Mouse (Mus musculus): ENCODE measurements around the gene Gm26602.

Gene Gm26602

DNA sequence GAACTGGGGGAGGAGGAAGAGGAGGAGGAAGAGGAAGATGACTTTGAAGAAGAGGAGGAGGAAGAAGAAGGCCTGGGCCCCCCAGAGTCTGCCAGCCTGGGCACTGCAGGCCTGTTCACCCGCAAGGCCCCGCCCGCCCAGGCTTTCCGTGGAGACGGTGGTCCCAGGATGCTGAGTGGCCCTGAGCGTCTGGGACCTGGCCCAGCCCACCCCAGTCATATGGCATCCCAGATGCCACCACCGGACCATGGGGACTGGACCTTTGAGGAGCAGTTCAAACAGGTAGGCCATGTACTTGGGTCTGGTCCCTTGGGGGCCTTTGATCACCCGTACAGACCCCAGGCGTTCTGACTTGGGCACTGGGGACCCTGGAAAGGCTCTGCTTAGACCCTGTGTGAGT is 21.1 kb downstream of the Gm26602 start:
- no peak for DNase-seq (ENCODE audit: extremely low read depth, low read depth, low spot score)

DNA sequence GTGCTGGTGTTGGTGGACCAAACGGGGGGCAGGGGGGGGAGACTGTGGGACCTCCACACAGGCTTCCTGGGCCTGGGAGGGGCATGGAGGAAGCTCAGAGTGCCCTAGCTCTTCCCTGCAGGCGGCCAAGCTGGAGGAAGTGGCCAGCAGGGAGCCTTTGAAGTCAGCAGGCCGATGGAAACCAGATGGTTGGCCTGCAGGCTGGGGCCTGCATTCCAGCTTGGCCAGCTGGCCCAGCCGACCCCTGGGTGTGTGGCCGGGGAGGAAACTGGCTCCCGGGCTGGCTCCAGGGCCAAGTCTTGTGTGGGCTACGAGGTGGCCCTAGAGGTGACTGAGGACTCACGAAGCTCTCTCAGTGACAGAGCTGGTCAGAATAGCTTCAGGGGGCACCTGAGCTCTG is 22.1 kb downstream of the Gm26602 start:
- no peak for DNase-seq (ENCODE audit: extremely low read depth, low read depth, low spot score)

DNA sequence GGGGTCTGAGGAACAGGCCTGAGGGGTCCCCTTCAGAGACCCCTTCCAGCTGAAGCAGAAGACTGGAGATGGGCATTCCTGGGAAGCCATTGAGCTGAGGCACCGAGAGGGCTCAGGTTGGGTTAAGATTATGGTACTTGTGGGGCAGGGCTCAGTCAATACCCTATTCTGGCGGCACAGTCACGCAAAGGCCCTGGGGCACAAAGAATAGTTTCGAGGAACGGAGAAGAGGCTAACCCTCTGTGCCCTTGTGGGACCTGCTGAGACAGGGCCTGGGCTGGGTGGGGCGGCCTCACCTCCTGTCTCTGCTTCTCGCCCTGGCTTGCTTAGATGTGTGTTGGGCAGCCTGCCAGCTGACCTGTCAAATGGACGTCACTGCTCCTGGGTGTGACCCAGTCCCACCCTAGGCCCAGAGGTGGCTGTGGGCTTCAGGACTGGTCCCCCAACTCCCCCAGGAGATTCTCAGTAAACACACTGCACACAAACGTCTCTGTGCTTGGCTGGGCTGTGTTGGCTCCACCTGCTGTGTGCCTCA is 22.6 kb downstream of the Gm26602 start:
- DNase-seq (ENCODE audit: extremely low read depth, low read depth, low spot score) = no peak

DNA sequence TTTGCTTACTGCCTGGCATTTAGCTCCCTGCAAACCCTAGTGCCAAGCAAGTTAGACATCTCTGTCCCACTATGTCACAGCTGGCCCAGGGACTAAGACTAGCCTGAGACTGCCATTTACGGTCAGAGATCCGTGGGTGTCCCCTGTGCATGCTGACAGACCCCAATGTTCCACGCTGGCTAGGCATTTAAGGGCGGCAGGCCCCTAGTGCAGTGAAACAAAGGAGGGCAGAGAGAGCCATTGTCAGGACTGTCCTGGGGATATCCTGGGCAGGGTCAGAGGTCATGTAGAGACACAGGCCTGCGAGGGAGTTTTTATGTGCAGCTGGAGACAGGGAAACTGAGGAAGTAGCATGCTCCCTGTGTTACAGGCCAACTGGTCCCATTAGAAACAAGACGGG is 23.2 kb downstream of the Gm26602 start:
- no peak for DNase-seq (ENCODE audit: extremely low read depth, low read depth, low spot score)

DNA sequence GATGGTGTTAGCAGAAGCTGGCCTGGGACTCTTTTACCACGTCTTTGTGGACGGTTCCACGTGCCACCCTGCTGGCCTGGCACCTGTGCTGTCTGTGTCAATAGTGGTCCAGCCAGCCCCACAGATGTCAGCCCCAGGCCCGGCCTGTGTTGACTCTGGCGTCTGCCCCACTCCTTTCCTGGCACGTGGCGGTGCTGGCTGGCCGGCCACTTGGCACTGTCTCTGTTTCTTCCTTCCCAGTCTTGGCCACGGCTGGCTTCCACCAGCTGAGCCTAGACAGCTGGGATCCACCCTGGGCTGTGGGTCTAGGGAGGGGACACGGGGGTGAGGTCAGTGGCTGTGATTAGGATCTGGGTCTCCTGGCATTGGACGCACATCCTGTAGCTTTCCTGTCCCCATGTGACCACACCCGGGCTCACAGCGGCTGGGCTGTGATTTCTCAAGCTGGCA is 23.6 kb downstream of the Gm26602 start:
- DNase-seq (ENCODE audit: extremely low read depth, low read depth, low spot score) = peak; percentile 46

DNA sequence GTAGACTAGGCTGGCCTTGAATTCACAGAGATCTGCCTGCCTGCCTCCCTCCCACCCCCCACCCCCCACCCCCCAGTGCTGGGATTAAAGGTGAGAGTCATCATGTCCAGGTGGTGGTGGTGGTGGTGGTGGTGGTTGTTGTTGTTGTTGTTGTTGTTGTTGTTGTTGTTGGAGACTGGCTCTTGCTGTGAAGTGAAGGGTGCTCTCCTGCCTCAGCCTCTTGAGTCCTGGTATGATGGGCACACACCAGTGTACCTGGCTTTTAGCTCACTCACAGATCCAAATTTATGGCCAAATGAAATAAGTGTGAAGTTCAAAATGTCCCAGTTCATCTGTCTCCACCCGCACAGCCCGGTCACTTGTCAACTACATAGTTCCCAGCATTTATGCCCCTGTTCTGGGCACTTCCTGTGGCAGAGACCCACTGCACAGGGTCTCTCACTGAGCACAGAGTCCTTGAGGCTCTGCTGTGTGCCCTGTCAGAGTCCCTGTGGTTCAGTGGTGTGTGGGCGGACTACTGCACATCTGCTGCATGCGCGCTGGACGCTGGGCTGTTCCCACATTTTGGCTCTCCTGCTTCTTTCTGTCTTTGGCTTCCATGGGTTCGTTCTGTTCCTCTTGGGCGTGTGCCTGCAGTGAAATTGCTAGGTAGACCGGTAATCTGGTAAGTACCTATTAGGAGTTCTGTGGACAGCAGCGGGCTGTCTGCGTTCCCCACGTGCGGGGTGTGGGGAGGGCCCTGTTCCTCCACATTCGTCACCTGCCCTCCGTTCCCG is 24.3 kb downstream of the Gm26602 start:
- no peak for DNase-seq (ENCODE audit: extremely low read depth, low read depth, low spot score)

DNA sequence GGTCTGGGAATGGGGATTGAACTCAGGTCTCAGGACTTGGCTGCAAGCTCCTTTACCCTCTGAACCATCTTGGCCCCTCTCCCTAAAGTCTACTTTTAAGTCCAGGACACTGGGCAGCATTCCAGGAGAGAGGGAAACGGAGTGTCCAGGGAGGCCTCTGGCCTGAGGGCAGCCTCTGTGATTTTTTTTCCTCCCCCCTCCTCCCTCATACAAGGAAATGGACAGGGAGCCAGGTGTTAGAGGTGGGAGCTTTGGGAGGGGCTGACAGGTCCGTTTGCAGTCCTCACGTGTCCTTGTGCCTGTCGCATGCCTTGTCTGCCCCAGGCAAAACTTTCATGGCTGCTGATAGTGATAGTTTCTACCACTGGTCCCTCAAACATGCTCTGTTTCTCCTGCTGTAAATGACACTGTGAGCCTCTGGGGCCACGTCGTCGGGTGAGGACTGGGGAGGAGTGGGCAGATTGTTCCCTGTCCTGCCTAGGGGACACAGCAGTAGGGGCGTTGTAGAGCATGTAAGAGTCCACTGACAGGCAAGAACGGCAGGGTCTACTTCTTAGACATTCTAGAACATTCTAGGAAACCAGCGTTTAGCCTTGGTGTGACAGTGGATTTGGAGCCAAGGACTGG is 25.7 kb downstream of the Gm26602 start:
- DNase-seq (ENCODE audit: extremely low read depth, low read depth, low spot score) = no peak

DNA sequence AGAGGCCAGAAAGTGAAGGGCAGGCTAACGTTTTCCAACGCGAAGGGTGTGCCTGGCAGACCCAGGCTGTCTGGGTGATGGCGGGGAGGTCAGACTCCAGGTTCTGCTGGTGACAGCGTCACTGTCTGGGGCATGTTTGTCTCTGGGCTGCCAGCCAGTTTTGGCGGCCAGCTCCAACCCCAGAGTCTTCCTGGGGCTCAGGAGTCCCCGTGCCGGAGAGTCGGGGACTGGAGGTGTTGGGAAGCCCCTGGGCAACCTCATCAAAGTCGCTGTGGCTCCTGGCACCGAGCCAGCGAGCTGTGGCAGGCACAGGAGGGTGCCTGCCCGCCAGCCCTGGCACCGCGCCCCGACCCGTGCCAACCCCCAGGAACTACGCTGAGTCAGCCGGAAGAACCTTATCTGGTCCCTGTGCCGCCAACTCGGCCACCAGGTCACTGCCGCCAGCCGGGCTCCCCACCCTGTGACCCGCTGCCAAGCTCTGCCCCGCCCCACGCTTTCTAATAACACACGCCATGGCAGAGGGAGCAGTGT is 26.3 kb downstream of the Gm26602 start:
- DNase-seq (ENCODE audit: extremely low read depth, low read depth, low spot score) = no peak

DNA sequence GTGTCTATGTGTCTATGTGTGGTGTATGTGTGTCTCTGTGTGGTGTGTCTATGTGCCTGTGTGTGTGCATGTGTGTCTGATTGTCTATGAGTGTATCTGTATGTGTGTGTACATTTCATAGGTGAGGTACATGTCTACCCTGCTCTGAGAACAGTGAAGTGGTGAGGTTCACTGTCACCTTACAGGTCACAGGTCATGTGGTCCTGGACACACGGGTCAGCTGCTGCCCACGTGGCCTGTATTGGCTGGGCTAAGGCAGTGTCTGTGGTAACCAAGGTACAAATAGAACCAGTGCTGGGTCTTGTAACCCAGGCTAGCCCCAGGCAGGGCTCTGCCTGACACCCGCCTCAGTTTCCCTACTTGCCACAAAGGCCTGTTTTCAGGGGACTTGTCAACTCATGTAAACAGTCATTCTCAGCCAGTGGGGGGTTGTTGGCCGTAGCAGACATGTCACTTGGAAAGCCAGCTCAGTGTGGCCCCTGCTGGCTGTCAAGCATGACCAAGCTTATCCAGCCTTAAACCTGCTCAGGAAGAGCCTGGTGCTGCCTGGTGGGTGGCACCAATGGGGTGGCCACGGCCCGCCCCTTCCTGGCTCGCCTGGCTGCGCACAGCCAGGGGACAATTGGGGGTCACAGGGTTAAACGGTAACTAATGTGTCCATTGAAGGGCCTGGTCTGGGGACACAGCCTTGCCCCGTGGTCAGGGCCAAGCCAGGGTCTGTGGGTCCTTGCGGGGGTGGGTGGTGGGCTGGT is 27.3 kb downstream of the Gm26602 start:
- DNase-seq (ENCODE audit: extremely low read depth, low read depth, low spot score) = no peak

DNA sequence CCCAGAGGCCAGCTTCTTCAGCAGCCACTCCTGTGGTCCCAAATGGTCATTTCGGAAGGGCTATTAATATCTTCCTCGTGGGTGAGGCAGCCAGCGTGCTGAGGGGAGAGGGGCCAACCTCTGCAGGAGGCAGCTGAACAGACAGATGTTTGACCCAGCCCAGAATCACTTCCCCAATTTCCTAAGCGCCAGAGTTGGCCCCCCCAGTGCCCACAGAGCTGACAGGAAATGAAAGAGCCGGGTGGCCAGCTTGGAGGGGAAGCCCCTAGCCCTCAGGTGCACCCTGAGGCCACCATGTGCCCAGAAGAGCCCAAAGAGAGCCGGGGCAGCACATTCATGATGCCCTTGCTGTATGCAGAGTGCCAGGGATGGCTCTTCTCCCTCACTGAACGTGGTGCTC is 30.1 kb downstream of the Gm26602 start:
- no peak for DNase-seq (ENCODE audit: extremely low read depth, low read depth, low spot score)

DNA sequence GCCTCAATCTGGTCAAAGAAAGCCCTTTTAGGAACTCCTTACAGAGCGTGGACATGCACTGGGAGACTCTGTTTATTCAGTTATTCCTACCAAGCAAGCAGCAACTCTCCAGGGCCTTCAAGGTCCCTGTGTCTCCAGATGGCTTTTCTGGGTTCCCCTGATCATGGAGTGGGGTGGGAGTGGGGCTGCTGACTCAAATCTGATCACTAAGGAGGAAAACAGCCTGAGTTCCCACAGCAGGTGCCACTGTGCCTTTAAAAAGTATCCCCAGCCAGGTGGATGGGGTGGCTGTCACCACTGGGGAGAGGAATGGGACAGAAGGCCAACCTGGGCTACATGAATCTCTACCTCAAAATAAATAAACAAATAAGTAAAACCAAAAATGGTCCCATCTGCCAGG is 32.3 kb downstream of the Gm26602 start:
- no peak for DNase-seq (ENCODE audit: extremely low read depth, low read depth, low spot score)

DNA sequence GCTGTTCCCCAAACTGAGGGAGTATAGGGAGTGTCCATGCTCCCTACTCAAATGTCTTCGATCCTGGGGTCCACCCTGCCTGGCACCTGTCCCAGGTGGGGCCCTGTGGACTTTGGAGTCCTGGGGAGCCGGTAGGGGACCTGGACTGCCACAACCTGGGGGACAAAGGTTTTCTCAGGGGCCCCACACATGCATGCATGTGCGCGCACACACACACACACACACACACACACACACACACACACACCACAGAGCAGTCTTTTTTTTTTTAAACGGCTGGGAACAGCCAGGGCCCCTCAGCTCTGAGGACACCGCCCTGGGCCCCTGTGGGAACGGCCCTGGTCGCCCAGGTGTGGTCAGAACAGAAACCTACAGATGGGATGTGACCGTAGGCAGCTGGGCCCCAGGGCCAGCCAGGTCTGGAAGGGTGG is 32.8 kb downstream of the Gm26602 start:
- no peak for DNase-seq (ENCODE audit: extremely low read depth, low read depth, low spot score)

DNA sequence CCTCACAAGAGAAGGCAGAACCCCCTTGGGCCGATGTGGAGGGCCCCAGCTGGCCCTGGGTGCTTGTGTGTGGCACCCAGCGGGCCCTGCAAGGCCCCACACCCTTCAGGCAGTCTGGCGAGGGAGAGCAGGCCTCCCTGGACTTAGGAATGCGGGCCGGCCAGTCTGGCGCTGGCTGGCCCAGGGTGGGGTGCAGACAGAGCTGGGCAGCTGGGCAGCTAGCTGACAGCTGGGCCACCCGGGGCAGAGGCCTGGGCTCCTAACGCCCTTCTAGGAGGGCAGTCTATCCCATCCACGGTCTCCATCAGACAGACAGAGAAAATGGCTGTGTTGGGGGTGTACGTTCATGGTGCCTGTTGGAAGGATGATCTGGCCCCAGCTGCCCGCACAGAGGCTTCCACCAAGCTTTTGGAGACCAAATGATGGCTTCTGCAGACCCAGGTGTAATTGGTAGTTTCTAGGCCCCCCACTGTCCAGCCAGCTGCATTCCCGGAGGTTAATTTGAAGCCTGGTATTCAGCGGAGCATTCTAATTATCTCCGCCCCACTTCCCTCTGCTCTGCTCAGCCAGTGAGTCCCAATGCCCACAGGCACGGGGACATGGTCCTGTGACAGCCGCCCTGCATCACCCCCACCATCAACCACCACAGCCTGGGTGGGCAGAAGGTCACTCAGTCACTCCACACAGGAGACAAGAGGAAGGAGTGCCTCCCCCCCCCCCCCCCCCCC is 35.0 kb downstream of the Gm26602 start:
- no peak for DNase-seq (ENCODE audit: extremely low read depth, low read depth, low spot score)

DNA sequence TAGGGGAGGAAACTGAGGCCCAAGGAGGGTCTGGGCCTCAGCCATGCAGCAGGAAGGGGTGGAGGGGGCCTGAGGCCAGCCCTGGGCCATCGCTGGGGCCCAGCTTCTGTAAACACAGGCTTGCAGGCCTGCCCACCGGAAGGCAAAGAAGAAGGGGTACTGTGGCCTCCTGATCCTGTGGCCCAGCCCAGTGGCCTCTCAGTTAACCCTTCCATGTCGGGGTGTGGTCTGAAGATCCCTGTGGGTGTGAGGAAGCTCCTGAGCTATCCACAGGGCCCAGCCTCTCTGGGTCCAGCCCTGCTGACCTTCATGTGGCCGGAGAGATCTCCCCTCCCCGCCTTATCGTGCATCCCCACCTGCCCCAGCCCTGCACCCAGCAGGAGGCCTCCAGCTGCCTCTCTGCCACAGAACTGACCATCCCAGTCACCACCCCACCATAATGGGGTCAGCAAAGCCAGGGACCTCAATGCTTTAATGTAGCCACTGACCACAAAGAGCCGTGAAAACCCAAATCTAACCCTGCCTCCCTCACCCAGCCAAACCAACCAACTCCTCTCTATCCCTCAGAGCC is 36.2 kb downstream of the Gm26602 start:
- no peak for DNase-seq (ENCODE audit: extremely low read depth, low read depth, low spot score)

DNA sequence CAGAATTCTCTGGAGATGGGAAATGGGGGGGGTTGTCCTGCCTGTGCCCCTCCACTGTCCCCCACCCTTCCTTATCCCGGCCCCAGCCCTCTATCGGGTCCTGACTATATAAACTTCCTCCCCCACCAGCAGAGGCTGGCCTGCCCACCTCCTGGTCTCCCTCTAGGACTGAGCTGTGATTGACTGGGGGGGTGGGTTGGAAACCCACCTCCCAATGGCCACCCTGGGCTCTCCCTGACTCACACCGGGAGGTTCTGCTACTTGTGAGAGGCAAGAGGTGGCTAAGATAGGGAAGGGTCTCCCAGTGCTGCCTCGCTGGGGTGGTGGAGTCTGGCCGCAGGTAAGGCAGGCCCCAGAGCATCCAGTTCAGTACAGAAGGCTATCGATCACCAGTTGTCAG is 36.8 kb downstream of the Gm26602 start:
- no peak for DNase-seq (ENCODE audit: extremely low read depth, low read depth, low spot score)

DNA sequence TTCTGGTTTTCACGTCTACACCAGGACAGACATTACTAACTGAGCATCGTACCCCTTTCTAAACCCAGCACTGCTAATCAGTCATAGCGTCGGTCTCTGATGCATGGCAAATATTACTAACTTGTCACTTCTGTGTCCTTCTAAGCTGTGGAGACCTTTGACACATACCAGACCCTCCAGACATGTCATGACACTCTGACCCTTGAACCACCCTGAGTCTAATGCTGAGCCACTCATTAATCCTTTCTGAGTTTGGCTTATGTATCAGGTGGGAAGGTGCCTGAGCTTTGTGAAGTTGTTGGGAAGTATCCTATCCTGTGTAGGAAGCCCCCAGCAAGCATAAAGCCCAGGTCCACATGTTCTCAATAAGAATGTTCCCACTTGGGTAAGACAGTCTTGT is 39.2 kb downstream of the Gm26602 start:
- no peak for DNase-seq (ENCODE audit: extremely low read depth, low read depth, low spot score)

DNA sequence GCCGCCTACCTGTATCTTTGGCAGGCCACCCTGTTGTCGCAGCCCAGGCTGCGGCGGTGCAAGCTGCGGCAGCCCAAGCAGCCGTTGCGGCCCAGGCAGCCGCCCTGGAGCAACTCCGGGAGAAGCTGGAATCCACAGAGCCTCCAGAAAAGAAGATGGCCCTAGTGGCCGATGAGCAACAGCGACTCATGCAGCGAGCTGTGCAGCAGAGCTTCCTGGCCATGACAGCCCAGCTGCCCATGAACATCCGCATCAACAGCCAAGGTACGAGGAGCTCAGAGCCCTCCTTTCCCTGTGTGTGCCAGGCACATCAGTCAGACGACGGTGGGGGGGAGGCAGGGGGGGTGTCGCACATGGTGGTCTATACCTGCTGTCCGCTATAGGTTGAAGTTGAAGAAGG is 40.0 kb downstream of the Gm26602 start:
- DNase-seq (ENCODE audit: extremely low read depth, low read depth, low spot score) = no peak

DNA sequence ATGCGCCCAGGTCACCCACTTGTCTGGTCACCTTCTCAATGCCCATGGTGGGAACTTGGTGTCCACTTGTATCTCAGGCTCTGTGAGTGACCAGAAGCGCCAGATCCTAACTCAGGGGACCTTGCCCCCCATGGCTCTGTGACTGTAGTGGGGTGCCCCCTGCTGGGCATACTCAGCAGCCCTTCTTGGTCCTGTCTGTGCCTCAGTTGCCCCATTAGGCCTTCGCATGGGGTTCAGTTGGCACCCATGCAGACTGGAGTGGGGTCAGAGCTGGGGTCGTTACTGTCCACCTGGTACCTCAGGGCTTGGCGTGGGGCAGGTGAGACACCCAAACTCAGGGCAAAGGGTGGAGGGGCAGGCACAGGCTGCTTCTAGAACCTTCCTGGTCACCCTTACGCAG is 43.3 kb downstream of the Gm26602 start:
- DNase-seq (ENCODE audit: extremely low read depth, low read depth, low spot score) = no peak

DNA sequence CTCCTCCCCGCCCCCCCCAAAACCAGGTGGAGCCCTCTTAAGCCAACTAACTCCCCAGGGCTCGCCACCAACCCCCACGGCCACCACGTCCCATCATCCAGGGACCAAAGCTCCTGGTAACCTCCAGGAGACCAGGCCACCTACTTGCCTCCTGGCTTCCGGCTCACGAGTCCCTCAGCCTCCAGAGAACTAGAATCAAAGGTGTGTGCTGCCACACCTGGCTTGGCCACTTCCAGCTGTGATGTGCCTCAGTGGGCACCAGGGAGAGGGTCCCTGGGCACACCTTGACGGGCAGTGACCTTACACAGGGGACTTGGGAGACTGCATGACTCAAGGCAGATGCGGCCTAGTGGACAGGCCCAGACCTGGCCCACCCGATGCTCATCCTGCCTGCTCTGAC is 45.0 kb downstream of the Gm26602 start:
- DNase-seq (ENCODE audit: extremely low read depth, low read depth, low spot score) = no peak

DNA sequence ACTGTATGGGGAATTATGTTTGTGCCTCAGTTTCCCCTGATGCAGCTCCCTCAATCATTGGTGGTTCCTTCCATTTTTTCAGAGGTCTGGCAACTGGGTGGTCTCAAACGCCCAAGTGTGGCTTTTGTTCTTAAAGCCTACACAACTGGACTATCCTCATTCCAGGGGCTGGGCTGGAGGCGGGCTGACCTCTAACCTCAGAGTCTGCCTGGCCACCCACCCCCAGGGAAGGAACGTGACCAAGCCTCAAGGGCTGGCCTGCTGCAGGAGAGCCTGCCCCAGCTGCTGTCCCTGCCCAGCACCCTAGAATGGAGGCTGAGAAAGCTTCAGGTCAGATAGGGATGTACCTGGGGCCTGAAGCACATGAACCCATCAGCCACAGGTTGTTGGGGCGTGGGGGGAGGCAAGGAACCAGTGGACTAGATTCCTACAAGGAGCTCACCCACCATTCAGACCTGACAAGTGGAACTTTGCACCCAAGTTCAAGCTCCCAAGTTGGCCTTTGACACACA is 46.0 kb downstream of the Gm26602 start:
- no peak for DNase-seq (ENCODE audit: extremely low read depth, low read depth, low spot score)

All from fat pad, adult 2 months (tissue).